21 mouse cellular contexts compared by ENCODE assay signal in genomic region chr2:93704195-93704594, GRCm38 (mm10).
DNase-seq lines count a peak whose midpoint lies in the region; ATAC-seq and TF ChIP-seq lines count a peak whose summit lies in the region.
"Had no signal": no experiment of that assay in that cellular context is flagged by ENCODE, and none has a peak within 500 bp of the region (broad histone marks: within the 10 kb centered on the region; RNA-seq: fewer than 3 reads in every experiment).

No protein-coding gene starts in this region.

- DNase-seq in gastrocnemius, adult 2 months, result peak; percentile 4
- DNase-seq in gastrocnemius, postnatal 4 days (ENCODE audit: low spot score in 2 of 2), result no peak
- DNase-seq in liver, adult 2 months (ENCODE audit: extremely low read depth, low read depth, low spot score), result peak; percentile 71
- DNase-seq in liver, result no peak
- DNase-seq in liver, postnatal 0 days, result no peak
- DNase-seq in liver, embryonic 11.5 days (ENCODE audit: low spot score), result no peak
- DNase-seq: adrenal gland, adult 2 months; adrenal gland, adult 8-10 months; adrenal gland, postnatal 10 days; adrenal gland, postnatal 14 days; adrenal gland, postnatal 25 days; adrenal gland, postnatal 36 days; B cell, adult 2 months; cerebellum, adult 11 months; cerebellum, adult 11-12 months; cerebellum, adult 18-20 months had no signal

- TF ChIP-seq EP300 in liver, postnatal 0 days (IDR thresholded peaks at IDR 0.05; ENCODE audit: low read depth), result no peak

- ATAC-seq in liver, postnatal 0 days, result peak; percentile 54; the same call in 1 of the 2 replicates
- ATAC-seq in liver, embryonic 11.5 days (replicated peaks; ENCODE audit: low FRiP score), result no peak
- ATAC-seq: activated CD4-positive, CD25-positive, alpha-beta regulatory T cell, adult 4 months; CD4-positive, CD25-positive, alpha-beta regulatory T cell, adult 4 months; Patski had no signal

- H3K27ac ChIP-seq in gastrocnemius, adult 2 months, result no peak overlapping the region
- no peak overlapping the region for H3K27ac ChIP-seq in liver, adult 2 months (replicated peaks; ENCODE audit: insufficient read depth, low read depth, low read length)
- no peak overlapping the region for H3K27ac ChIP-seq in liver, postnatal 0 days (ENCODE audit: low read depth)
- no peak overlapping the region for H3K27ac ChIP-seq in liver, embryonic 11.5 days (ENCODE audit: low read depth, low read length)

- no peak overlapping the region for H3K4me3 ChIP-seq in gastrocnemius, adult 2 months
- H3K4me3 ChIP-seq in liver, adult 2 months (ENCODE audit: insufficient read depth, low read depth, low read length), result no peak overlapping the region
- H3K4me3 ChIP-seq in liver, postnatal 0 days (ENCODE audit: low read depth, low read length), result no peak overlapping the region
- H3K4me3 ChIP-seq in liver, embryonic 11.5 days (ENCODE audit: low read depth, low read length), result no peak overlapping the region

- no peak overlapping the region for H3K9ac ChIP-seq in liver, adult 2 months (ENCODE audit: low read depth, low read length)
- H3K9ac ChIP-seq in liver, postnatal 0 days (replicated peaks), result no peak overlapping the region
- no peak overlapping the region for H3K9ac ChIP-seq in liver, embryonic 11.5 days (ENCODE audit: low read depth, low read length)

- H3K9me3 ChIP-seq in liver, postnatal 0 days (ENCODE audit: low read length), result no peaks in the 10 kb centered on the region
- H3K9me3 ChIP-seq in liver, embryonic 11.5 days (ENCODE audit: control insufficient read depth, low read length), result no peaks in the 10 kb centered on the region
- H3K9me3 ChIP-seq: G1E had no signal

- H3K4me2 ChIP-seq in liver, postnatal 0 days (ENCODE audit: low read depth, low read length), result no peak overlapping the region
- H3K4me2 ChIP-seq in liver, embryonic 11.5 days, result no peak overlapping the region

- no peaks in the 10 kb centered on the region for H3K27me3 ChIP-seq in liver, adult 2 months (ENCODE audit: control insufficient read depth, insufficient read depth, low read length)
- no peaks in the 10 kb centered on the region for H3K27me3 ChIP-seq in liver, postnatal 0 days (ENCODE audit: insufficient read depth, low read length)
- H3K27me3 ChIP-seq in liver, embryonic 11.5 days (replicated peaks; ENCODE audit: control insufficient read depth, insufficient read depth, low read length), result no peaks in the 10 kb centered on the region
- H3K27me3 ChIP-seq: CH12.LX, Patski had no signal

- intact Hi-C loops in gastrocnemius, adult 2 months (cut with DNase I), result no loop called here

- H3K36me3 ChIP-seq in liver, adult 2 months (ENCODE audit: control insufficient read depth, insufficient read depth, low read length), result peaks cover 27% of the 10 kb centered on the region
- no peaks in the 10 kb centered on the region; the same call in 1 of the 2 replicates for H3K36me3 ChIP-seq in liver, postnatal 0 days (replicated peaks; ENCODE audit: insufficient read depth, low read length)
- H3K36me3 ChIP-seq in liver, embryonic 11.5 days (ENCODE audit: control insufficient read depth, insufficient read depth, low read length), result no peaks in the 10 kb centered on the region

- 46% methylated on average over 4 of the region's 4 CpGs for WGBS in liver, adult 2 months
- WGBS in liver, postnatal 0 days (ENCODE audit: insufficient replicate concordance), result 74% methylated on average over 4 of the region's 4 CpGs
- whole genome bisulfite sequencing in liver, embryonic 11.5 days, result 72% methylated on average over 4 of the region's 4 CpGs

- no peaks in the 10 kb centered on the region for H3K4me1 ChIP-seq in liver, adult 2 months (ENCODE audit: control insufficient read depth, insufficient read depth, low read length)
- no peaks in the 10 kb centered on the region for H3K4me1 ChIP-seq in liver, postnatal 0 days (ENCODE audit: insufficient read depth)
- H3K4me1 ChIP-seq in liver, embryonic 11.5 days (replicated peaks; ENCODE audit: control insufficient read depth, insufficient read depth, low read length), result no peaks in the 10 kb centered on the region

- TF ChIP-seq POLR2A in liver, adult 2 months (IDR thresholded peaks at IDR 0.05; ENCODE audit: extremely low read depth, insufficient read depth, low read length), result no peak

- H3K79me2 ChIP-seq in liver, adult 2 months (ENCODE audit: control insufficient read depth, insufficient read depth, low read length), result no peaks in the 10 kb centered on the region

- no peak for TF ChIP-seq CTCF in gastrocnemius, adult 2 months (IDR thresholded peaks at IDR 0.05)
- TF ChIP-seq CTCF in liver, adult 2 months (IDR thresholded peaks at IDR 0.05; ENCODE audit: low read depth, low read length), result no peak
- no peak for TF ChIP-seq CTCF in liver, postnatal 0 days (IDR thresholded peaks at IDR 0.05; ENCODE audit: low read depth)

Comparison
In these comparisons a context has a peak if more than half of its experiments do, and no peak if none do; other contexts are left out.
1. DNase-seq: peak in gastrocnemius, adult 2 months (single experiment) and liver, adult 2 months (single experiment); none in gastrocnemius, postnatal 4 days (0 of 2), liver (single experiment), liver, postnatal 0 days (single experiment) and liver, embryonic 11.5 days (single experiment).